Mouse (Mus musculus) B cell, adult 2 months (primary cell): ENCODE measurements around the gene Olfr707.
"Not testable (repeated sequence)": the region's sequence is repeated elsewhere in the genome, so short reads cannot be mapped to it uniquely, and the experiment has no call there.

Source experiments
- DNase-seq, 2 experiments: peaks; one replicate each; pipeline ENCODE4 v3.0.0; 2022

Gene Olfr707

DNA sequence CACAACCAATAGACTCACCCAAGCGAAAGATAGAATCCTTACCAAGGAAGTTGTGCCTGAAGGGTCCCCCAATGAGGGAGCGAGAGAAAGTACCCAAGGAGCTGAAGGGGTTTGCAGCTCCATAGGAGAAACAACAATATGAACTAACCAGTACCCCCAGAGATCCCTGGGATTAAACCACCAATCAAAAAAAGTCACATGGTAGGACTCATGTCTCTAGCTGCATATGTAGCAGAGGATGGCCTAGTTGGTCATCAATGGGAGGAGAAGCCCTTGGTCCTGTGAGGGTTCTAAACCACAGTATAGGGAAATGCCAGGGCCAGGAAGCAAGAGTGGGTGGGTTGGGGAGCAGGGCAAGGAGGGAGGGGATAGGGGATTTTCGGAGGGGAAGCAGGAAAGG, at the start of gene Olfr707:
TSS of gene Olfr707 (minus strand) at position 101 of the 400 bp plus-strand sequence.
- not testable (repeated sequence) for DNase-seq

DNA sequence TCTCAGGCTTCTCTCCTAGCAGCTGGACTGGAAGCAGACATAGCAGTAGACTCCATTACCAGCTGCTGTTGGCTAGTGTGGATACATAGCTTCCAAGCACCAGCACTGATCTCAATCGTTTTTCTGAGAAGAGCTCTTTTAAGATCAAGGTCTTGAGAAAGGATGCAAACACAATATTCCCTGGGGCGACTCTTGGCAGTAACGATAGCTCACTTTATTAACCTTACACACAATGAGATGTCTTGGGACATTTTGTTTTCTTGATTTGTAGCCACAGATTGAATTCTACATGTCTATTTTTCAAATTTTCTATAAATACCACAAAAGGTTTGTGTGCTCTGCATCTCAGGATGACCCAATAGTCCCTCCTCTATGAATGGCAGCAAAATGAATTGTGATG, 47.2 kb upstream of the Olfr707 start, which contains the start of gene Olfr710:
TSS of gene Olfr710 (minus strand) at position 101 of the 400 bp plus-strand sequence.
- no peak for DNase-seq

DNA sequence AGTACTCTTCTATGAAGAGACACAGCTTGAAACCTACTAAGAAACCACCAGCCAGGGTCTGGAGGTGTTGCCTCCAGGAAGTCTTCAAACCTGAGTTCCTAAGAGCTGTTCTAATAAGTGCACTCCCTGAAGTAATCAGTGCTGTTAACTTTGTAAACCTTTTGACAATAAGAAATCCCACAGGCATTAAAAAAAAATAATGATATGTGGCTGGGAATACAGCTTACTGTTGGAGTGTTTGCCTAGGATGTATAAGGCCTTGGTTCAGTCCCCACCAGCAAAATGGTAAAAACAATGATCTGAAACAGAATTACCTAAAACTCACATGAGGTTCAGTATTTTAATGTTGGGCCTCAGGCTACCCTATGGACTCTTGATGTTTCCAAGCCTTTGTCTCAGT, 31.1 kb upstream of the Olfr707 start, which contains the start of gene Olfr709-ps1:
TSS of gene Olfr709-ps1 (minus strand) at position 101 of the 400 bp plus-strand sequence.
- DNase-seq = no peak

DNA sequence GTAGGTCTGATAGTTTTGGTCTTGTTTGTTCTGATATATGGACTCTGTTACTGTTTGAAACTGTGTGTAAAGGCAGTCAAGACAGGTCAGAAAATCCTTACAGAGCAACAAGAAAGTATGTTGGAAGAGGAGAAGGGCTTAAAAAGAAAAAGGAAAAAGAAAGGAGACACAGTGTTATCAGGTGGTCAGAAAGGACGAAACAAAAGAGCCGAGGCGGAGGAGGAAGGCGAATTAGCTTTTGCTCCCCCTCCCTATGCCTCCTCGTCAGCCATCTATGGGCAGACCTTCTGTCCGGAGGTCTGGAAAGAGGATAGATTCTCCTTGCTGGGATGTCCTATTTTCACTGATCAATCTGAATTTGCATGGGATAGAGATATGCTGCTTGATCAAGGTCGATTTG, 19.9 kb upstream of the Olfr707 start:
- not testable (repeated sequence) for DNase-seq

DNA sequence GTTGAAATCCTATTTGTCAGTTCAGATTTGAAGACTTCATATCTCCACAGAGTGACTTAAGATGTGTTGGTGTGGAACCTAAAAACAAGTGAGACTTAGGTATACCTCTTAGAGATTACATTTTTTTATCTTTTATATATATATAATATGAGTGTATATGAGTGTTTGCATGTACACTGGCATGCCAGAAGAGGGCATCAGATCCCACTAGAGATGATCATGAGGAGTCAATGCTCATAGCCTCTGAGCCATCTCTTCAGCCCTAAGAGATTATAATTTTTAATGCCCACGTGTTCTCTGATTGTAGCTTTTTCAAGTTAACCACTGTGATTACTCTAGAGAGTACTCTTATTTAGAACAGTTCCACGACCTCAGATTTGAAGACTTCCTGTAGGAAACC, 6.6 kb upstream of the Olfr707 start, which contains the start of gene Olfr1532-ps1:
TSS of gene Olfr1532-ps1 (plus strand) at position 326 of the 400 bp plus-strand sequence.
- no peak for DNase-seq

DNA sequence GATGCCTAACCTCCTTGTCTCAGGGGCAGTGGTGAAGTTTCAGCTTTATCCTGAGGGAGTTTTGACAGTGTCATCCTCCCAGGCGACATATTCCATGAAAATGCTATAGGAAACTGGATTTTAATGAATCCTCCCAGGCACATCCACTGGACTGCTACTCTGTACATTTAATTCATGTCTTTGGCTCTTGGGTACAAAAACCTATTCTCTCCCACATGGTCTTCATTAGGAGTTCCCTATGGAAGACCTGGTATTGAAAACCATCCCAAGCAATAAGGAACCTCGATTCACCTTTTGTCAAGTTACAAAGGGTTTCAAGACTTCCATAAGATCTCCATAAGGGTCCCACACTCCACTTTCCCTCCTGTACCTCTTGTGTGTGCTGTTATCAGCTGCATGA, 13.0 kb downstream of the Olfr707 start, which contains the start of gene Olfr706:
TSS of gene Olfr706 (minus strand) at position 101 of the 400 bp plus-strand sequence.
- DNase-seq = no peak

DNA sequence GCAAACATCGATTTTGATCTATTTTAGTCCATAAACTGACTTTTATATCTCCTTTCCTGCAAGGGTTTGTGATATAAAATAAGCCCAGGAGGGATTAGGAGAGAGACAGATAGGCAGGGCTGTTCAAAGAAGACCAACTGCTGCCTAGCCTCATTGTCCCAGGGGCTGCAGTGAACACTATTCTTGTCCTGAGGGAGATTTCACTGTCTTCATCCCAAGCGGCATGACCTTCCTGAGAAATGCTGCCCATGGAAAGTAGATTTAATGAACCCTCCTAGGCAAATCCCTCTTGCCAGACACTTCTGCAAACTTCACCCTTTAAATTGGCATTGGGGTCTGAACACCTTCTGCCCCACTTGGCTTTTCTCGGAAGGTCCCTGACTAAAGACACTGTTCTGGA, 24.2 kb downstream of the Olfr707 start, which contains the start of gene Olfr705:
TSS of gene Olfr705 (minus strand) at position 101 of the 400 bp plus-strand sequence.
- no peak for DNase-seq

DNA sequence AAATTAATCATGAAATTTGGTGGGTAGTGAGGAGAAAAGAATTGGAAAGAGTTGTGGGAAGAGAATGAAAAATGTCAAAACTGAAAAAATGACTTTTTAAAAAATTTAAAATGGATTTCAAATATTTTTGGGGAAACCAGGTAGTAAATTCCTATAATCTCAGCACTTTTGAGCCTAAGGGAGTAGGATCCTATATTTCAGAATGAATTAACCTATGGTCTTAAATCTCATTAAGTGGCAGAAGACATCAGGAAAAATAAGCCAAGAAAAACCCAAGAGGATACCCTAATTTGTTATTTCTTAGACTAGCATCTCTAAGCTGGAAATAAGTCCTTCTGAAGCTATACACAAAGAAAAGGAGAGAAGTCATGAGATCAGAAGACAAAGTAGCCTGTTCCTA, 38.2 kb downstream of the Olfr707 start, which contains the start of gene Olfr704:
TSS of gene Olfr704 (plus strand) at position 301 of the 400 bp plus-strand sequence.
- DNase-seq = no peak

DNA sequence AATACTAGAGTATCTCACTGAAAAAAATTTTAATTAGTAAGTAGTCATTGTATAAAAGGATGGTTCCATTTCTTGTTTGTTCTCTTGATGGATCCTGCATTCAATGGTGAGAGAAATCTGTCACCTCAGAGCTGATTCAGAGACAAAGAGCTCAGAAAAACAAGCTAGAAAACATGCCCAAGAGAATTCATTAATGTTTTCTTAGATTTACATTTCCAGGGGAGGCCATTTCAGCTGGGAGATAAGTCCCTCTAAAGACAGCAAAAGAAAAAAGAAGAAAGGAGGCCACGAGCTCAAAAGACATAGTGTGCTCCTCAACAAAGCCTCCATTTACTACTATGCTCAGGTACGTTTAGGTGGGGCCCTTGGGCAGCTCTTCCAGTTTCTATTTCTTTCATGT, 58.0 kb downstream of the Olfr707 start, which contains the start of gene Olfr703:
TSS of gene Olfr703 (plus strand) at position 301 of the 400 bp plus-strand sequence.
- no peak for DNase-seq
